Mouse (Mus musculus) granulocyte monocyte progenitor cell, adult 5-6 weeks (primary cell): ENCODE results near the gene Ube3a. TPM values are rescaled to one million over a fixed set of nuclear protein-coding genes. Genes with fewer than 3 reads are reported as not detected.

Source experiments
- ATAC-seq: replicated peaks from 2 replicates; pipeline ENCODE4 v1.8.0; 2016; ENCODE audit warnings: mild to moderate bottlenecking, moderate TSS enrichment, inconsistent platforms; ENCODE audit not compliant: poor library complexity, severe bottlenecking
- total RNA-seq, 2 experiments: library from RNA; stranded (forward) in 1 of 2; stranded (reverse) in 1 of 2; fragments of 200-712, 200-1000 nt in 1 of 2; fragments of >200 nt in 1 of 2; fragmentation: Nextera tagmentation in 1 of 2; gene quantifications; 2 replicates each; pipeline ENCODE4 v1.2.3; 2014 to 2017

The Ube3a gene
- 51.9 and 69.7 TPM in 2 replicates for total RNA-seq (2014; fragmentation: Nextera tagmentation)
- 120 and 146 TPM in 2 replicates for total RNA-seq (2017)

- peak; percentile 89 for ATAC-seq
Observed at GRCm38 (mm10) chr7:59228045-59228865, at the start of gene Ube3a. Gene Ube3a (plus strand): TSS chr7:59228750.

- no peak for ATAC-seq
Observed at GRCm38 (mm10) chr7:59192831-59193230, 35.7 kb upstream of the Ube3a start.

DNA sequence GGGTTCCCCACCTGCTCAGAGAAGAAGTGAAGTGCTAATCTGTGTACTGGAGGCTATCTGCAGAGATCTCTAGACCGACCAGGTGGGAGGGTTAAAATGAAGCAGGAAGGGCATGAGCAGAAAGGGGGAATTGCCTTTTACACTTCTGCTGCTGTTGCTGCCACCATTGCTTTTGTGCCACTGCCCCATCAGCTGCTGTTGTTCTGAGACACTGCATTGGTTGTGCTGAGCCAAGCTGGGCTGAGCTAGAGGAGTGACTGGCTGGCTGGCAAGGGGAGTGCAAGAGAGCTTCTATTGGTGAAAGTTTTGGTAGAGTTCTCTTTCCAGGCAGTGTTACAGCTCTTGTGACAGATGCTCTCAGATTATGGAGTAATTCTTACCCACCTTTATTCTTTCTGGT, 13.6 kb upstream of the Ube3a start:
- ATAC-seq = no peak

DNA sequence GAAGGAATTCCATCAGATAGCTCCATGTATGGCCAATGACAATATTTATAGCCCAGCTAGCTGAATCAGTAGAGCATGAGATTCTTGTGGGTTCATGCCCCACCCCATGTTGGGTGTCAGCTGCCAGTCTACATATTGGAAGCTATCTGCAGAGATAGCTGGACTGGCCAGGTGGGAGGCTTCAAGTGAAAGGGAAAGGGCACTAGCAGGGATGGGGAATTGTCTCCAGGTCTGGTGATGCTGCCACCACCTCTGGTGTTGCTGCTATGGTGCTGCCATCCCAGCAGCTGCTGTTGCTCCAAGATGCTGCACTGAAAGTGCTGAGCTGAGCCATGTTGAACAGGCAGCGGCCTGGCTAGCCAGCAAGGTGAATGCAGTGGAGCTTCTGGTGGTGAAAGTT, 7.3 kb upstream of the Ube3a start:
- ATAC-seq = no peak

DNA sequence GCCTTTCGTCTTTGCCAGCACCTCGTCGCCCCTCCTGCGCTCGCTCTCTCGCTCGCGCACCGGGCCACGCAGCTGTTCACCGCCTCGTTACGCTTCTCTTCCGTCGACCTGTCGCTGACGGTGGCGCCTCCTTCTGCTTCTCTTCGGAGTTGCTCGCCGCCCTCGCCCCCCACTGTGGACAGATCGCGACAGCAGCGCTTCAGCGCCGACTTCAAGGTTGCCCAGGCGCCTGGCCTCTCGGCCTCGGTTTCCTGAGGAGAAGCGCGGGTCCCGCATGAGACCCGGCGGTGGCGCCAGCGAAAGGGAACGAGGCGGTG, 274 bp downstream of the Ube3a start:
- no peak for ATAC-seq

- ATAC-seq = peak; percentile 21
Observed at GRCm38 (mm10) chr7:59229183-59229911, 797 bp downstream of the Ube3a start.

DNA sequence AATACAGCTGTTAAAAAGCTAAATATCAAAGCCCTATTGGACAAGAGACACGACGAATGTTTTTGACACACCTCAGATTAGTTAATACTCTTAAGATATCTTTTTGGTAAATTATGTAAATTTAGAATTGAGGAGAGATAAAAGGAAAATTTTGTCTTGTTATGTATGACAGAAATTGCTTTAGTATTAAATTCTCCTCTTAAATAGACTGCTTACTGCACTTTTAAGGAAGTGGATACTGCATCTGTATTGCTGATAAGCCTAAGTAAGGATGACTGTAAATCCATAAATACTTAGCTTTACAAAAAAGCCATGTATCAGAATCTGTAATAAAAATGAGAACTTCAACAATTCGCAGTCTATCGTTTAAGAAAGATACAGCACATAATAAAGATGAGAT, 1.8 kb downstream of the Ube3a start:
- no peak for ATAC-seq

DNA sequence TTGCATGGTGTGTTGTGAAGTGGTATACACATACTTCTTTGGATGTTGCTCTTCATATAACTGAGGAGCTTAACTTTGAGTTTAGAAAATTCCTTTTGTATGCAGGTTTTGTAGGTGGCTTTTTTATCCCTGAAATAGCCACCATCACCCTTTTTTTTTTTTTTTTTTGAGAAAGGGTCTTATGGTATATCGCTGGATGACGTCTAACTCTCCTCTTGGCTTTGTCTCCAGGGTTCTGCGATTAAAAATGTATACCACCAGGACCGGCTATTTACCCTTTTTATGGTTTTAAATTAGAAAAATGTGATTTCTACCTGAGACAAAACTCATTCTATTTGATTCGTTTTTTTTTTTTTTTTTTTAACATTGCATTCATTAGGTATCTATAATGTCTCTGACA, 2.2 kb downstream of the Ube3a start:
- no peak for ATAC-seq

- ATAC-seq = no peak
Observed at GRCm38 (mm10) chr7:59231960-59232359, 3.4 kb downstream of the Ube3a start.

DNA sequence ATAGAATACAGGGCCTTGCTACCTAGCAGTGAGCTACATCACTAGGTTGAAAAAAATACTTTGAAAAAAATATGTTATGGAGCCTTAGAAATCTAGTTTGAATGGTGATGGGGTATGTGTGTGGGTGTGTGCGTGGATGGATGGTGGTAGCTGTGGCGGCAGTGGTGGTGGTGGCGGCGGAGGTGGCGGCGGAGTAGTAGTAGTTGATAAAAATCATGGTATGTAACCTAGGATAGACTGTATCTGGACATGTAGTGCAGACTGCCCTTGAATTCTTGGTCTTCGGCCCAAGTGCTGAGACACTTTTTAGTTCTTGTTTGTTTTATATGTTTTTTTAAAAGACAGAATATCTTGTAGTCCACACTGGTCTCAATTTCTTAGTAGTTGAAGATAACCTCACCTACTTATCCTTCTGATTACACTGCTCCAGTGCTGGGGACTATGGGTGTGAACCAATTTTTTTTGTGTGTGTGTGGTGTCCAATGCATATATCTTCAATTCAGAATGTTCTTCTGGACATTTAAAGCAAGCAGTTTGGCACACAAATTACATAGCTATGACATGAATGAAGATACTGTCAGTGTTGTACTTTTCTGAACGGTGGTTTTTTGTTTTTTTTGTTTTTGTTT, 6.3 kb downstream of the Ube3a start:
- no peak for ATAC-seq

GRCm38 (mm10) chr7:59243257-59243656, 14.7 kb downstream of the Ube3a start:
- no peak for ATAC-seq

DNA sequence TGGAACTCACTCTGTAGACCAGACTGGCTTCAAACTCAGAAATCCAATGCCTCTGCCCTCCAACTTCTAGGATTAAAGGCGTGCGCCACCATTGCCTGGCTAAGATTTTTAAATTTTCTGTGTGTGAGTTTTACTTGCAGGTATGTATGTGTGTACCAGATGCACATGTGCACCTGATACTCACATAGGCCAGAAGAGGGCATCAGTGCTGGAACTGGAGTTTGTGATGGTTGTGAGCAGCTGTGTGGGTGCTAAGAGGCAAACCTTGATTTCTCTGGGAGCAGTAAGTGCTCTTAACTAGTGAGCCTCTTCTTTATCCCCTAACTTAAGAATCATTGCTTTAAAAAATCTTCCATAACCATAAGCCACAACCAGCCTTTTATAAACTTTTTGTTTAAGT, 17.0 kb downstream of the Ube3a start:
- peak; percentile 44; the same call in 1 of the 2 replicates for ATAC-seq

DNA sequence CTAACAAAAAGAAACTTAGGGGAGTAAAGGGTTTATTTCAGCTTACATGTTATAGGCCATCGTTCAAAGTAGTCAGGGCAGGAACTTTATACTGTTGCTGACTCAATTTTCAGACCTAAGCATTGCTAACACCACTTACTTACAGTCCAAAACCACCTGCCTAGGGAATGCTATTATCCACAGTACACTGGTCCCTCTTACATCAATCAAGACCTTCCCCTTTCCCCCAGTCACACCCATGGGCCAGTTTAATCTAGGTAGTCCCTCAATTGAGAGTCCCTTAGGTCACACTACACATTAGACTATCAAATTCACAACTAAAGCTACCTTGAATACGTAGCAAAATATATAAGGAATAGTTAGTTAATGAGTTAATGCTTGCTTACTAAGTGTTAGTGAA, 24.8 kb downstream of the Ube3a start:
- ATAC-seq = no peak

DNA sequence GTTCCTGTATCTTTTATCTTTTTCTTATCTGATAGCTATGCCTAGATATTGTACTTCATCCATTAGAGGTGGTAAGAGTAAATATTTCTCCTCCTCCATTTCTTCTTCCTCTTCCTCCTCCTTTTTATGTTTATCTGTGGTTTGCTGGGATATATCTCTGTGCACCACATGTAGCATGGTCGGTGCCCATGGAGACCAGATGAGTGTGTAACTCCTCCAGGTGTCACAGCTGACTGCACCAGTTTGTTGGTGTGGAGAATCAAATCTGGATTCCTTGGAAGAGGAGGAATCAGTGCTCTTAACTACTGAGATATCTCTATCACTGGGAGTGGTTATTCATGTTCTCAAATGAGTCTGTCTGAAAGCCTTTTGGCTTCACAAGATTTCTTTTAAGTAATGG, 37.0 kb downstream of the Ube3a start:
- no peak for ATAC-seq

GRCm38 (mm10) chr7:59271775-59272174, 43.2 kb downstream of the Ube3a start:
- ATAC-seq = no peak

- no peak for ATAC-seq
Observed at GRCm38 (mm10) chr7:59312576-59312975, 84.0 kb downstream of the Ube3a start.

DNA sequence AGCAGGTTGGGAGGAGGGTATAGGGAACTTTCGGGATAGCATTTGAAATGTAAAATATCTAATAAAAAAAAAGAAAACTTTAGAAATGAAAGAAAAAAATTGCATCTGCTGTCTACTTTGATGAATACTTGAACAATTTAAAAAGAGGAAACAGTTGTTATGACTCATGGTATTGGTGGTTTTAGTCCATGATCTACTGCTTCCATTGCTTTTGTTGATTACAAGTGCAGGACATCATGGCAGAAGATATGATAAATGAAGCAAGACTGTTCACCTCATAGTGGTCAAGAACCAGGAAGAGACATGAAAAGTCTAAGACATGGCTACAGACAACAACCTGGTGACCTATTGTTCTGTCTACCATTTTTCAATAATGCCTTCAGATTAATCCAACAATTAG, 94.2 kb downstream of the Ube3a start:
- peak; percentile 87 for ATAC-seq
